Mouse (Mus musculus): ENCODE measurements around the gene Cnih1. TPM values are rescaled to one million over a fixed set of nuclear protein-coding genes. Genes with fewer than 3 reads are reported as not detected.
"Not testable (repeated sequence)": the region's sequence is repeated elsewhere in the genome, so short reads cannot be mapped to it uniquely, and the experiment has no call there.

Cnih1 gene
- polyA plus RNA-seq, 1 experiment from 2014 or later: 151 TPM

DNA sequence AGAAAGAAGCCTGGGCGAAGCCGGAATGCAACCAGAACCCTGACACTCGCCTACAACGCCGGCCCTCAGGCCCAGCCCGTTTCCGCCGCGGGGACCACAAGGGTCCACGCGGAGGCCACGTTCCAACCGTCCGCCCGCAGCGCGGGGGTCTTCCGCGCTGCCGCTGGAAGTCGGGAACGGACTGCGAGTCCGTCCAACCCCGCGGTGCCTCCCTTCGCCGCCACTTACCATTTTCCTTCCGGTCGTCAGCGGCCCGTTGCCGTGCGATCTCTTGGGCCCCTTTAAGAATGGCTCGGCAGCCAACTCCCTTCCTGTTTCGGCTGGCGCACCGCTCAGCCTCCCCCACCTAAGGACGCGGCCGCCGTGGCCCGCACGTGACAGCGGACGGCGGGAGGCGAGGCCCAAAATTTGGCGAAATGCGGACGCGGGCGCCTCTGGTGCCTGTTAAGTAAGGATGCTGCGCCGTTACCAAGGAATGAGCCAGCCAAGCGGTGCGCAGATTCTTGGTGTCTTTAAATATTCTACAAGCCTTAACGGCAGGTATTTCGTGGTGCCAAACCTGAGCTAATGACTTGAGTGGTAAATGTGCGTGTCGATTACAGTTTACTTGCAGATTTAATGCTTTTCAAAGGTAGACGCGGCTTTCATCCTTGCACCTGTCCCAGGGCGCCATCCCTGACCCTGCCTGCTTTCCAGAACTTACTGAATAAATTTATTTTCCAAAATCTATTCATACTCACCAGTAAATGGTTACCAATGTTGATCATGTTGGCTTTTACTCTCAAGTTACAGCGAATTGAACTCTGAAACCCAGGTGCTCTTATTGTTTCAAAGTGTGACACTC lies 33.9 kb upstream of the Cnih1 start, which contains the start of gene Gmfb:
Gmfb (minus strand) TSS at position 370 of the 844 bp plus-strand sequence.
- H3K27me3 ChIP-seq (replicated peaks; ENCODE audit: control insufficient read depth, insufficient read depth, low read length): no peaks in the 10 kb centered on the region
- H3K27ac ChIP-seq (ENCODE audit: low read depth, low read length): peak within 1 kb of the TSS; percentile 95
- H3K4me3 ChIP-seq (ENCODE audit: low read depth, low read length): peak within 1 kb of the TSS; percentile 90
- H3K4me1 ChIP-seq (replicated peaks; ENCODE audit: control insufficient read depth, insufficient read depth, low read length): peaks cover 6% of the 10 kb centered on the region; the same call in 1 of the 2 replicates
- WGBS: under 1% methylated on average over 65 of the region's 65 CpGs
- H3K4me2 ChIP-seq (replicated peaks; ENCODE audit: low read depth): peak within 1 kb of the TSS; percentile 75
- TF ChIP-seq CTCF (IDR thresholded peaks at IDR 0.05; ENCODE audit: low read depth): peak; percentile 50
- no peaks in the 10 kb centered on the region for H3K9me3 ChIP-seq (ENCODE audit: control insufficient read depth)
- H3K9ac ChIP-seq (ENCODE audit: low read depth, low read length): peak within 1 kb of the TSS; percentile 93
- peak; percentile 94 for ATAC-seq
- H3K36me3 ChIP-seq (ENCODE audit: control insufficient read depth, insufficient read depth): no peaks in the 10 kb centered on the region

- no peaks in the 10 kb centered on the region for H3K27me3 ChIP-seq (replicated peaks; ENCODE audit: control insufficient read depth, insufficient read depth, low read length)
- under 1% methylated on average over 11 of the region's 11 CpGs for WGBS
- peak; percentile 39 for ATAC-seq
- H3K4me3 ChIP-seq (ENCODE audit: low read depth, low read length): peak overlapping the region; percentile 90
- peaks cover 6% of the 10 kb centered on the region; the same call in 1 of the 2 replicates for H3K4me1 ChIP-seq (replicated peaks; ENCODE audit: control insufficient read depth, insufficient read depth, low read length)
- no peaks in the 10 kb centered on the region for H3K9me3 ChIP-seq (ENCODE audit: control insufficient read depth)
- TF ChIP-seq CTCF (IDR thresholded peaks at IDR 0.05; ENCODE audit: low read depth): no peak
- peak overlapping the region; percentile 93 for H3K9ac ChIP-seq (ENCODE audit: low read depth, low read length)
- H3K36me3 ChIP-seq (ENCODE audit: control insufficient read depth, insufficient read depth): peaks cover 7% of the 10 kb centered on the region; the same call in 1 of the 2 replicates
- peak overlapping the region; percentile 95 for H3K27ac ChIP-seq (ENCODE audit: low read depth, low read length)
- H3K4me2 ChIP-seq (replicated peaks; ENCODE audit: low read depth): peak overlapping the region; percentile 75
These were observed 33.2 kb upstream of the Cnih1 start for GRCm38 (mm10) chr14:46821271-46821872.

GRCm38 (mm10) chr14:46819961-46820360 lies 31.8 kb upstream of the Cnih1 start:
- H3K27ac ChIP-seq (ENCODE audit: low read depth, low read length); H3K4me3 ChIP-seq (ENCODE audit: low read depth, low read length); H3K9ac ChIP-seq (ENCODE audit: low read depth, low read length); H3K27me3 ChIP-seq (replicated peaks; ENCODE audit: control insufficient read depth, insufficient read depth, low read length); H3K4me2 ChIP-seq (replicated peaks; ENCODE audit: low read depth); H3K4me1 ChIP-seq (replicated peaks; ENCODE audit: control insufficient read depth, insufficient read depth, low read length); ATAC-seq; H3K9me3 ChIP-seq (ENCODE audit: control insufficient read depth): not testable (repeated sequence)
- 86% methylated on average over 5 of the region's 6 CpGs for WGBS
- H3K36me3 ChIP-seq (ENCODE audit: control insufficient read depth, insufficient read depth): peaks cover 18% of the 10 kb centered on the region

GRCm38 (mm10) chr14:46818743-46819142 lies 30.5 kb upstream of the Cnih1 start:
- peaks cover 6% of the 10 kb centered on the region; the same call in 1 of the 2 replicates for H3K4me1 ChIP-seq (replicated peaks; ENCODE audit: control insufficient read depth, insufficient read depth, low read length)
- no peak overlapping the region for H3K27ac ChIP-seq (ENCODE audit: low read depth, low read length)
- H3K9ac ChIP-seq (ENCODE audit: low read depth, low read length): no peak overlapping the region
- WGBS: 81% methylated on average over 7 of the region's 7 CpGs
- H3K9me3 ChIP-seq (ENCODE audit: control insufficient read depth): no peaks in the 10 kb centered on the region
- ATAC-seq: no peak
- no peaks in the 10 kb centered on the region for H3K27me3 ChIP-seq (replicated peaks; ENCODE audit: control insufficient read depth, insufficient read depth, low read length)
- no peak overlapping the region for H3K4me2 ChIP-seq (replicated peaks; ENCODE audit: low read depth)
- no peak overlapping the region for H3K4me3 ChIP-seq (ENCODE audit: low read depth, low read length)
- no peak for TF ChIP-seq CTCF (IDR thresholded peaks at IDR 0.05; ENCODE audit: low read depth)
- H3K36me3 ChIP-seq (ENCODE audit: control insufficient read depth, insufficient read depth): peaks cover 27% of the 10 kb centered on the region

GRCm38 (mm10) chr14:46816916-46817622 lies 28.9 kb upstream of the Cnih1 start:
- 84% methylated on average over 8 of the region's 8 CpGs for WGBS
- ATAC-seq: no peak
- Histone ChIP-seq H3K4me3 (ENCODE audit: low read depth, low read length) (no peak overlapping the region), H3K9ac (ENCODE audit: low read depth, low read length) (no peak overlapping the region), H3K4me1 (replicated peaks; ENCODE audit: control insufficient read depth, insufficient read depth, low read length) (peaks cover 6% of the 10 kb centered on the region; the same call in 1 of the 2 replicates), H3K36me3 (ENCODE audit: control insufficient read depth, insufficient read depth) (peaks cover 44% of the 10 kb centered on the region), H3K27me3 (replicated peaks; ENCODE audit: control insufficient read depth, insufficient read depth, low read length) (no peaks in the 10 kb centered on the region), H3K4me2 (replicated peaks; ENCODE audit: low read depth) (no peak overlapping the region), H3K27ac (ENCODE audit: low read depth, low read length) (no peak overlapping the region), H3K9me3 (ENCODE audit: control insufficient read depth) (no peaks in the 10 kb centered on the region)
- no peak for TF ChIP-seq CTCF (IDR thresholded peaks at IDR 0.05; ENCODE audit: low read depth)

DNA sequence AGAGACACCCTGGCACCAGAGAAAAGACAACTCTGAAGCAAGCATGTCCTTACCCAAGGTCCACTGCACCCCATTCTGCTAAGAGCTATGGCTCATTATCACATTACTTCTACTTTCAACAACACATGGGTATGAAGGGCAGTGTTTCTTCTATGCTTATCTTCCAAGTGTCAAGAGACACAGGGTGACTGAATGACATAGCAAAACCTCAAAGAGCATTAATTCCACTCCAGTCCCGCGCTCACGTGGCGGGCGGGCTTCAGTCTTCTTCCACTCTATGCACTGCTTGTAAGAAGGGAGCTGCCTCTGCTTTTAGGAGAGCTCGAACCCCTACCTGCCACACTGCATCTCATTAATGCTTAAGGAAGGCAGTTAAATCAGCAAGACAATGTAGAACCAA lies 27.4 kb upstream of the Cnih1 start:
- Histone ChIP-seq H3K4me1 (replicated peaks; ENCODE audit: control insufficient read depth, insufficient read depth, low read length) (no peaks in the 10 kb centered on the region), H3K27me3 (replicated peaks; ENCODE audit: control insufficient read depth, insufficient read depth, low read length) (no peaks in the 10 kb centered on the region), H3K9me3 (ENCODE audit: control insufficient read depth) (no peaks in the 10 kb centered on the region), H3K4me3 (ENCODE audit: low read depth, low read length) (no peak overlapping the region), H3K27ac (ENCODE audit: low read depth, low read length) (no peak overlapping the region), H3K9ac (ENCODE audit: low read depth, low read length) (no peak overlapping the region), H3K4me2 (replicated peaks; ENCODE audit: low read depth) (no peak overlapping the region), H3K36me3 (ENCODE audit: control insufficient read depth, insufficient read depth) (peaks cover 57% of the 10 kb centered on the region)
- 91% methylated on average over 6 of the region's 6 CpGs for WGBS
- TF ChIP-seq CTCF (IDR thresholded peaks at IDR 0.05; ENCODE audit: low read depth): no peak
- no peak for ATAC-seq
